Mouse (Mus musculus) E14TG2a.4 (cell line): ENCODE measurements around the gene Dusp1.

Experiments used
- CTCF ChIP-seq: conservative IDR thresholded peaks from 2 replicates; pipeline ENCODE4 v1.5.1; 2014; ENCODE audit warnings: low read length
- NANOG ChIP-seq: IDR thresholded peaks from 2 replicates; pipeline ENCODE4 v1.6.1; 2014; ENCODE audit warnings: borderline replicate concordance, low read length, mixed read lengths
- POU5F1 ChIP-seq: IDR thresholded peaks from 2 replicates; pipeline ENCODE4 v1.6.1; 2014; ENCODE audit warnings: low read length, borderline replicate concordance

DNA sequence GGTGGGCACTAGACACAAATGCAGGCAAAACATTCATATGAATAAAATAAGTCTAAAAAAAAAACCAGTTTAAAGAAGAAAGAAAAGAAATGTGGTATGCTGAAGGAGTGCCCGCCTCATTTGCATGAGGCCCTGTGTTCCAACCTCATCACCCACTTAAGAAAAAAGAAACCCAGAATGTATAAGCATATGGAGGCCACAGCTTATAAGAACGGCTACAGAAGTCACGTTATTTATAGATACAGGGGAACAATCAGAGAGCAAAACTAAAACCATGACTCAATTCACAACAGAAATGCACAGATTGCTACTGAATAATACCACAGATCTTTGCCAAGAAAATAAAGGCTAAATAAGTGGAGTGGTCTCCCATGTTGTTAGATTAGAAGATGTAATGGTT, 43.6 kb downstream of the Dusp1 start:
- no peak for TF ChIP-seq CTCF
- TF ChIP-seq POU5F1 = no peak
- no peak for TF ChIP-seq NANOG
